Mouse (Mus musculus): ENCODE data around the gene Hspa1b.

GRCm38 (mm10) chr17:34949553-34949969 lies 9.5 kb downstream of the Hspa1b start:
- TF ChIP-seq ZC3H11A (IDR thresholded peaks at IDR 0.05; ENCODE audit: borderline replicate concordance, low read depth, low read length) = no peak
- no peak for TF ChIP-seq MAFK (IDR thresholded peaks at IDR 0.05; ENCODE audit: insufficient read depth, low read depth, low read length)
- TF ChIP-seq CHD2 (IDR thresholded peaks at IDR 0.05; ENCODE audit: low read depth, low read length) = 0 out of 2 replicates have a peak, but pooled peaks have one; percentile 7
- no peak for TF ChIP-seq HCFC1 (IDR thresholded peaks at IDR 0.05; ENCODE audit: borderline replicate concordance, insufficient read depth, low read length)
